Mouse (Mus musculus) retina, adult 2 months (tissue): ENCODE data around the gene Zbtb49.

Experiments
- DNase-seq: peaks from one replicate; pipeline ENCODE4 v3.0.0-alpha.2; 2012; ENCODE audit warnings: low read depth, low spot score

Gene Zbtb49

GRCm38 (mm10) chr5:38220328-38220912 is at the start of gene Zbtb49, which contains the start of gene Lyar:
TSS of gene Zbtb49 (minus strand) at chr5:38220457.
TSS of gene Lyar (plus strand) at chr5:38220470.
- DNase-seq, result peak; percentile 86

DNA sequence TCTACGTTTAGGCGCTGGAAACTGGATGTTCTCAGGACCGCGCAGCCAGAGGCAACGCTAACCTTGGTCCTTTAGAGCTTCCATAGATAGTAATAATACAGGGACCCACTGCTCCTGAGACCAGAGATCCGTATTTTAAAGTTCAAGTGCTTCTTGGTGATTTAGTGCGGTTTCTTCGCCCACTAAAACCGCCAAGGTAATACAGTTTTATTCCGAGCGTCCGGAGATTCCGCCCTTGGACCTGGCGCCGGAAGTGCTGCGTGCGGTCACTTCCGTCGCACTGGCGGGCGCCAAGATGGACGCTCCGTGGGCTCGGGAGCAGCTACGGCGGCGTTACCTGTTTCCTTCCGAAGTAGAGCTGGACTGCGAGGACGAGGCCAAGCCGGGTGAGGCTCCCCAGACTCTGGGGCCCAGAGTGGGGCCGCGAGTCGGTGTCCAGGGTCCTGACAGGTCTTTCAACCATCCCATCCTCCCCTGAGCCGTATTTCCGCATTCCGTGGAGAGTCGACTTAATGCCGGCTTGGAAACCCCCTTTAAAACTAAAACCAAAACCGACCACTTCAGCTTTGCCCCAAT is 39.9 kb upstream of the Zbtb49 start, which contains the start of gene Tmem128:
Gene Tmem128 (plus strand): TSS at position 79 of the 576 bp plus-strand sequence.
- peak; percentile 63 for DNase-seq

DNA sequence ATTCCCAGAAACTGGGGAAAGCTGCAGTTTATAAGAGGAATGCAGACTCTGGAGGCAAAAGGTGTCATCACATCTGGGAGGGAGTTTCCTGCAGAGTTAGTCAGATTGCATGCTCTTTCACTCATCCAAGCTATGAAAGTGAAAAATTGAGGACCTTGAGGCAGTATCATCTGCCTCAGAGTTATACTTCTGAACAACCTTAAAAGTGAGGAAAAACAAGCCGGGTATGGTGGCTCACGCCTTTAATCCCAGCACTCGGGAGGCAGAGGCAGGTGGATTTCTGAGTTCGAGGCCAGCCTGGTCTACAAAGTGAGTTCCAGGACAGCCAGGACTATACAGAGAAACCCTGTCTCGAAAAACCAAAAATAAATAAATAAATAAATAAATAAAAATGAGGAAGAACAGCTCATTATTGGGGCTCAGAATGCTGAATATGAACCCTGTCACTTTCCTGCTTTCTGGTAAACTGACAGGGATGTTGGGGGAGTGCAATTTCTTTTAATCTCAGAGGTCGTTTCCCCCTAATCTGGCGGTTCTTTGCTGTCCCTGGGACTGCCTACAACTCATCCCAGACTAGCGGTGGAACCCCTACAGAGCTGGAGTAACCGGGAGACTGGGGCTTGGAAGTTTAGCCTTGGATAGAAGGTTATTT is 39.3 kb upstream of the Zbtb49 start:
- peak; percentile 4 for DNase-seq

GRCm38 (mm10) chr5:38258773-38259146 is 38.5 kb upstream of the Zbtb49 start:
- DNase-seq, result no peak

GRCm38 (mm10) chr5:38258034-38258772 is 37.9 kb upstream of the Zbtb49 start:
- DNase-seq, result no peak

DNA sequence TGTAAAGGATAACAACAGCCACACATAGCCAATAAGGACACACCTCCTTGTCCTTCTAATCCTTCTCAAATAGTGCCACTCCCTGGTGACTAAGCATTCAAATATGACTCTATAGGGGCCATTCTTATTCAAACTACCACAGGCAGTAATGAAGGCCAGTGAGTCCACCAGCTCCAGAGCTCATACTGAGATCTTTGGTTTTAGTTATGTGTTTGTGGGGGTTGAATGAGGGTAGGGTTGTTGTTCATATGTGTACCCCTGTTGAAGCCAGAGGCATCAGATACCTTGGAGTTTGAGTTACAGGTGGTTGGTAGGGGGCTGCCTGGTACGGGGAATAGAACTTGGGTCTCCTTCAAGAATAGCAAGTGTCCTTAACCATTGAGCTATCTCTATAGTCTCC is 36.3 kb upstream of the Zbtb49 start:
- no peak for DNase-seq

DNA sequence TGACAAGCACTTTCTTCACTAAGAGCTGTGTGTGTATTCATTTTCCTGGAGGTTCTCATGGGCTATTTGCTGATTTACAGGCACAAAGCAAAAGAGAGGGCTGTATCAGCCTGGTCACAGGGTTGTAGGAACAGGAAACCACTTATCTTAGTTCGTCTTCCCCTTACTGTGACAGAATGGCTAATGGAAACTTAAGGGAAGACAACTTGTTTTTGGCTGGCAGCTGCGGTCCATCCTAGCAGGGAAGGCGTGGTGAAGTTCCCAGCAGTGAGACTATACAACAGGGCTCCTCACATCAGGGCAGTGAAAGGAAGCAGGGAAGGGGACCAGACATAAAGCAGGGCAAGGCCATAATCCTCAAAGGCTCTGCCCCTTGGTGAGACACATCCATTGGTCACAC is 35.4 kb upstream of the Zbtb49 start:
- no peak for DNase-seq

- no peak for DNase-seq
These were observed 34.9 kb upstream of the Zbtb49 start for GRCm38 (mm10) chr5:38255195-38255594.

- no peak for DNase-seq
These were observed 21.7 kb upstream of the Zbtb49 start for GRCm38 (mm10) chr5:38241966-38242365.

GRCm38 (mm10) chr5:38241473-38241834 is 21.2 kb upstream of the Zbtb49 start:
- DNase-seq, result no peak

DNA sequence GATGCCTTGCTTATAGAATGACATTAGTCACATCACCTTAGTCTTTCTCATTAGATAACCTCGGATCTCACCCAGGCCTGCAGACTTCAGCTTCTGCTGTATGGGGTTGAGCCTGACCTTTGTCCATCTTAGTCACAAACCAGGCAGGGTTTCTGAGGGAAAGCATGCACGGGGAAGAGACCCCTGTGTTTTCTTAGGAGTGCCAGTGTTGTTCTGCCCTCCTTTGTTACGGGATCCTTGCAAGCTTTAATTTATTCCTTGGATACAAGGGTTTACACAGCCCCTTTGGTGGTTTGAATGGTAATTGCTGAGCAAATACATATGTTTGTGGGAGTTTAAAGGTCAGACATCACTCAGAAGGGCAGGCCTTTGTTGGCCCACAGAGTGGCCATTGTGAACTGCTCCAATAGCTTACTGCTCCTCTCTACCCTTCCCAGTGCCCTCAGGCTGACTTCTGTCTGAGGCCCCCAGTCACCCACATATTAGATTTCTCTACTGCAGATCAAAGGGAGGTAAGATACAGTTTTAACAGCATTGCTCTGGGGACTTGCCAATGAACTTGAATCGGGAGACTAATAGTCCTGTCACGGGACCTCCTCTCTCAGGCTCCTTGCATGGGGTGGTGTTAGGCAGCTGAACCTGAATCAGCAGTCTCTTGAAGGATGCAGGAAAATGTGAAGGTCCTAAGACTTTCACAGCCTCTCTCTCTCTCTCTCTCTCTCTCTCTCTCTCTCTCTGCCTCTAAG is 20.6 kb upstream of the Zbtb49 start:
- no peak for DNase-seq

GRCm38 (mm10) chr5:38236627-38237026 is 16.4 kb upstream of the Zbtb49 start:
- DNase-seq, result no peak

DNA sequence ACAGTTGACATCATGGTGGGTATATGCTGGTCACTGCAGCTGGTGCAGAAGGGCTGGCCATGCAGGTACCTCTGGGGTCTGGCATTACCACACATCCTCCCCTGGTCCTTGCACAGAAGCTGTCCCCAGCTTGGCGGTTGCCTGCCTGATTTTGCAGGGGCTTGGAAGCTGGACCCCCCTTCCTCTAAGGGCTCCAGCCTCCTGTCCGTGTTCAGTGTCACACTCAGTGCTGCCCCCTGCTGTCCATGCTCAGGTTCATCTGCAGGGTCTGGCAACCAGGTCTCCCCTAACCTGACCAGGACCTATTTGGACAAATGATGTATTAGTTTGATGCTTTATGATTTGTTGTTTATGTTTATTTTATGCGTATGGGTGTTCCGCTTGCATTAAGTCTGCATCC is 15.2 kb upstream of the Zbtb49 start:
- no peak for DNase-seq

- no peak for DNase-seq
These were observed 418 bp downstream of the Zbtb49 start for GRCm38 (mm10) chr5:38219771-38220307.

- DNase-seq, result no peak
These were observed 7.2 kb downstream of the Zbtb49 start for GRCm38 (mm10) chr5:38213009-38213408.

DNA sequence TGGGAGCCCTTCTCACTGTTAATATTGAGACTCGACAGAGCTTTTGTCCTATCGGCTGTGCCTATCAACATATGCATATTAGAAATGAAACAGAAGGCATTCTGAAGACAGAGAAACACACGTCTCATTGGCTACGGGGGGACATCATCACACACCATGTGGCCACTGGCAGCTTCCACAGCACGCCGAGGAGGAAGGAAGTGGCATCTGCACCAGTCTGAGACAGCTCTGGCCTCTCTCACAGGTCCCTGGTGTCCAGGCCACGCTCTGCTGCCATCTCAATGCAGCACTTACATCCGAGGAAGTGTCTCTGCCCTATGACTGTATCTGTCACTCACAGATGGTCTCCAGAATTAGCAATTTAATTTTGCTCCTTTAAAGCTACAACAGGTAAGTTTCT is 8.6 kb downstream of the Zbtb49 start:
- no peak for DNase-seq

DNA sequence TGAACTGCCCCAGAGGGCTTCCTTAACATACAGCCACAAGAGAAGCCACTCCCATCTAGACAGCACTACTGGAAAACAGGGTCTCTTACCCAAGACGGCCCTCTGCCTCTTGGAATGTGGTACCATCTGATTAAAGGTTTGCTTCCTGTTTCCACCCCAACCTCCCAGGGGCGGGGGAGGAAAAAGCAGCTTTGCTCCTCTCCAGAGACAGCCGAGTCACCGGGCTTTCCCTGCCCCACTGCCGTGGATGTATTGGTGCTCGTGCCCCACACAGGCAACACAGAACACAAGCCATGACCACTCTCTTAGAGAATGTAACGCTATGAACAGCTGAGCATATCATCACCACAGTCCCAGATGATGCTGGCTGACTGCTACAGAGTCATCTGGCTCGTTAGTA is 11.3 kb downstream of the Zbtb49 start:
- DNase-seq, result no peak

DNA sequence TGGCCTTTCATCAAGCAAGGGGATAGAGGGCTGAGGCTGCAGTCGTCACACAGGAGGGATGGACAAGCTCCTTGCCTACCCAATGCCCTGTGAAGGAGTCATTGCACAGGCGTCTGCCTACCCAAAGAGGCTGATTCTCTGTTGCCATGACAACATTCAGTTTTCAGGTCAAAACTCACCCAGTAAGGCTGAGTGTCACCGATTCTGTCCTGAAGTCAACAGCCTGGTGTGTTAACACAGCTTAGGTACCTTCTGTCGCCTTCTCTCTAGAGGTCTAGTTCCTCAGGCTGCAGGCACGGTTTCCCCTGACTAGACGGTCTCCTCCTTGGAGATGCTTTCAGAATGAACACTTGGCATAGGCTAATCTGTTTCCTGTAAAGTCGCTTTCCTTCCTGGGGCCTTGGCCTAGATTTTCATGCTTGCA is 14.9 kb downstream of the Zbtb49 start:
- no peak for DNase-seq

DNA sequence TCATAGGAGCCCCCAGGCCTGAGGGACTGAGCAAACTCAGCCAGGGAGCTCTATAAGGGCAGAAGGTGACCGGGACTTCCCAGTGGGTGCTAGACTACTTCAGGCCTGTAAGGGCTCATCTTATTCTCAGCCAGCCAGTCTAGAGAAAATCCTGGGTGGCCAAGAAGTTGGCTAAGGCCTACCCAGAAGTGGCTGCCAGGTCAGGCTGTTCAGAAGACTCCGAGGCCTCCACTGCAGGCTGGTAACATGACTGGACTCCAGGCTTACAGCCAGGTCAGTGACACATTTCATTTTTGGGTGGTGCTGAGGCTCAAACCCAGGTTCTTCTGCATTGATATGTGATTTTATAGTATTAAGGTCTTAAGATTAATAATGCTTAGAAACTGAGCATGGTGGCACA is 20.6 kb downstream of the Zbtb49 start:
- DNase-seq, result no peak

GRCm38 (mm10) chr5:38197482-38197823 is 22.8 kb downstream of the Zbtb49 start:
- DNase-seq, result peak; percentile 66

DNA sequence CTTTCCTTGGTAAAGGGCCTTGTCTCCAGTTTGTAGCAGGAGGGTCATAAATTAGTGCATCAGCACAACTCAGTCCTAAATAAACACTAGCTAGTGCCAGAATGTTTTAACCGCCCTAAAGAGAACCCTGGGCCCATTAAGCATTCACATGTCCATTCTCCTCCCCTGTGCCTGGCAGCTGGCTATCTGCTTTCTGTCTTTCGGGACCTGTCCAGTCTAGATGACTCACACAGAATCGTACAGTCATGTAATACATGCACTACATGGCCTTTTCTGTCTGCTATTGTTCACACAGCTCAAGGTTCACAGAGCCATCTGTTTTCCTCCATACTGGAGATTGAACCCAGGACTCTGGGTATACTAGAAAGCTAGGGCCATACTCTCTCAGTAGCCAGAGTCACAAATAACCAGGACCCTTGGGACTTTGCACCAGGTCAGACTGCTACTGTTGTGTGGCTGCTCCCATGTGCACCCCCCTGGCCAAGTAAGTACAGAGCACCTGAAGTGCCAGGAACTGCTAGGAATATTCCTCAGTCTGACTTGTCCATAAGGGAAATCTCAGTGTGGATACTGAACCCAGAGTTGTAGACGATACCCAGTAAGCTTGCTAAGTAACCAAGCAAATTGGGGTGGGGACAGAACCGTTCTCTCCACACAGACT is 23.3 kb downstream of the Zbtb49 start:
- DNase-seq, result no peak
